Mouse (Mus musculus) ovary, postnatal 10 days (tissue): ENCODE measurements at regions not wholly inside any gene's neighbourhood (a gene's known extent, or its start where the extent isn't known, plus 50 kb on each side); places are given as distances from the start of the nearest gene placed in this dataset.

ENCODE experiments used
- DNase-seq: peaks from one replicate; pipeline ENCODE4 v3.0.0; 2022; ENCODE audit warnings: low spot score

DNA sequence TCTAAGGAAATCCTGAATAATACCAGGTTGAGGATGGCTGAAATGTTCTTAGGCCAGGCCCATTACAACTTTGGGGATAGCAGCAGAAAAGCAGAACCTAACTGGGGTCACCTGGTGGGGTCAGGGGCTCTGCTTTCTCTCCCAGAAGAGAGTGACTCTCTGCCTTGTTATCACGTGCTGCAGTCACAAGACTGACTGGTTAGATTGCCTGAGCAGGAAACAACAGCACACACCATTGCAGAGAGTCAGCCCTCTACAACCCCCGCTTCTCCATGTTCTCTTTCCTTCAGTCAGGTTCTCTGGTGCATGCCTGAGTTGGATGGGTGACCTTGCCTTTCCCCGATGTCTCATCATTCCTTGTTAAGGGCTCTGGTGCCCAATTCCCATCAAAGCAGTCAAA lies 91.2 kb upstream of the Hsd17b12 start:
- no peak for DNase-seq

DNA sequence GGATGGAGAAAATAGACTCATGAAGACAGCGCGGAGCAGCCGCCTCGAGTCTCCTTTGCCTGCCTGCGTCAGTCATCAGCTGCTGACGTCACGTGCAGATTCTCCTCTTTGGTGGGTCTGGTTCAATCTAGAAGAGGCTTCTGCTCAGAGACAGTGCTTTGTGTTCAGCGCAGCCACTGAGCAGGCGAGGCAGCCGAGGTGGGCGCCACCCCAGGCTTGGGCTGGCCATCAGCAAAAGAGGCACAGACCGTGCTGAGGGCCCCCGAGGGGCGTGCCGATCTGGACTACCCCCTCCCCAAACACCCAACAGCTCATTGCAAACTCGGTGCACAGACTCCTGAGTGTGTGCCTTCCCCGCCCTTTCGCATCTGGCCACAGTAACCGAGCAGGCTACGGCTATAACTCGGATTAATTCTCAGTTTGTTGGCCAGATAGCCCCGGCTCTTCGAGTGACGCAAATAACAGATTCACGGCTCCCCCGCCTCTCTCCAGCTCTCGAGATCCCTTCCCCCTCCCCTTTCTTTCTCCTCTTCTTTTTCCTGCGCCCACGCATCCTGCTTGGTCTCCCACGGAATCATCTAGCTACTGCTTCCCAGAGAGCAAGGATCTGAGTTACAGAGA lies 89.2 kb upstream of the Hsd17b12 start:
- DNase-seq: no peak

DNA sequence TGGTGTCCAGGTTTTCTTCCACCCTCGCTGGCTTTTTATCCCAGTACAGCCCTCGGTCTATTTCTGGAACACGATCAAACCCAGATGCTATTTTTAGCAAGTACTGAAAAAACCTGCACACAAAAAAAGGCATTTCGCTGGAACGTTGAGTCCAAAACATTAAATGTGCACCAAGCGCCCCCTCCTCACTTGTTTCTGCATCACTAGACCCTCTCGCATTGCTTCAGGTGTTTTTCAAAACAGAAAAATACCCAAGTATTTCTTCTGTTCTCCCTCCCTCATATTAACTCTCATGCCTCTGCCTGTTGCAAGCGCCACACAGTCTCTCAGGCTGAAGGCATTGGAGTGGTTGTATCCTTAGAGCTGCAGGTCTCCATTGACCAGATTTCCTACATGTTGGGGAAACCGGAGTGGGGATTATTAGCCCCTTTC lies 88.4 kb upstream of the Hsd17b12 start:
- DNase-seq: no peak

DNA sequence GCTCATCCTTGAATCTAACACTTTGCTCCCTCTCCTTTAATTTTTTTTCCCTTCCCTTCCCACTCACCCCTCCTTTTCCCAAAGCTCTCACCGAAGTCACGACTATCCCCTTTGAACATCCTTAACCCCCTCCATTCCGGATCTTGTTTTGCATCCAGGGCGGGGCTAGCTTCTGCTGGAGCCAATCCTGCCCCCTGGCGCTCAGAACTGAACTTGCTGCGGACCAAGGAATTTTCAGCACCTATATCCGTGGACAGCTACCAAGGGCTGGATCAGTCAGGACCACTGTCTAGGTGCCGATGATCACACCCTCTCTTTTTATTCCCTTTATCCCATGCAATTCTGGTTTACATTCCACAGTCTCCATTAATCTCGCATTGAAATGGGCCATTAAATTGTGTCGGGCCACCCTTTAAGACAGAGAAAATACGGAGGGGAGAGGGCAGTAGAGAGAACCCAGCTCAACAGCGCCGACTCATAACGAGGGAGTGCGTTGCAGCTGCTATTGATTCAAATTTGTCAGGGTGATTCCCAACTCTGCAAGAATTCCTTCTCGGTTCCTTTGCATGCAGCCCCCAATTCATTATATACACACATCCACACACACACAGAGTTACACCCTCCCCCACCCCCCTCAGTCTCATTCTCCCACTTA lies 87.7 kb upstream of the Hsd17b12 start:
- peak; percentile 64 for DNase-seq

DNA sequence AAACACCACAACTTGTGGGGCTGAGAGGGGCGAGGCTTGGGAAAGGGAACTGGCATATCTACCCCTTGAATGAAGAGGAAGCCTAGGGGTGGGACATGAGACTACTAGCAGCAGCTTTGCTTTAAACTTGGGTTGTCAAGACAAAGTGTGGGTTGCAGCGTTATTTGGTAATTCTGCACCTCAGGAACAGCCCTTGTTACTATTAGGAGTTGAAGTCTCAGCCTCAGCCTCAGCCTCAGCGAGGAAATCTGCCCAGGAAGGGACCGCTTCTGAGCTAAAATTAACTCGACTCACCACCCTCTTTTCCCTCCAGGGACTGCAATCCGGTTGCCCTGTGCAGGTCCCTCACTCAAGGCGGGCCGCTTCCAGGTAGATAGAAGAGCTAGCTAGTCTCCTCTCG lies 86.4 kb upstream of the Hsd17b12 start:
- no peak for DNase-seq

DNA sequence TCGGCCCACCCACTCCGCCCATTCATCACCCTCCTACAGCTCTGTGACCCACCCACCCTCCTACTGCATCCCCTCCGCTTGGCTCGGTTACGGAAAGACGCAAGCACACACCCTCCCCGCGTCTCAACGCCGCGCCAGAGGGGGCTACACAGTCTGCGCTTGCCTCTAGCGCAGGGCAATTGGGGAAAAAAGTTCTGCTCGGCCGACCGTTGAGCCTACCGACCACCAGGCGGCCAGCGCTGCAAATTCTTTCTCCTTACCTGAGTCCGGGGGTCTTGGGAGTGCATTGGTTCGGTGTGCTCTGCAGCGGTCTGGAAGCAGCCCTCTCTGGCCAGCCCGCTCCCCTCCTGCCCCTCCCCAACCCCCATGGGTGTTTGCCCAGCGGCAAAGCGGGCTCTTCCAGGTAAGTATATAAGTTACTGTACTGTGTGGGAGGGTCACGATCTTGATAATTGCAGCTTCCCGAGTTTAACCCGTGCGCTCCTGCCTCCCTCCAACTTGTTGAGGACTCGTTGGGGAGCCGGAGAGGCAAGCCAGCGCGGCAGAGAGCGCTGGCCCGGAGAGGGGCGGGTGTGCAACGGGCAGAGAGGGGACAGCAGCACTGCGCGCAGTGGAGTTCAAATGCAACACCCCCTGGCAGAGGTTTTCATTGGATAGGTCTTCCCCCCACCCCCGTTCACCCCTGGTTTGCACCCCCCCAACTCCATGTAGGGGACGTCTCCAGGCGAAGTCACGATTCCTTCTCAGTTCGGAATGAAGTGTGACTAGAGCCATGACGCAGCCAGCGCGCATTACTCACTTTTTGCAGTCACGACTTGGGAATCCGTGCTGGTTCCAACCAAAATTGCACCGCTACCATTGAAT lies 85.5 kb upstream of the Hsd17b12 start:
- DNase-seq: no peak

DNA sequence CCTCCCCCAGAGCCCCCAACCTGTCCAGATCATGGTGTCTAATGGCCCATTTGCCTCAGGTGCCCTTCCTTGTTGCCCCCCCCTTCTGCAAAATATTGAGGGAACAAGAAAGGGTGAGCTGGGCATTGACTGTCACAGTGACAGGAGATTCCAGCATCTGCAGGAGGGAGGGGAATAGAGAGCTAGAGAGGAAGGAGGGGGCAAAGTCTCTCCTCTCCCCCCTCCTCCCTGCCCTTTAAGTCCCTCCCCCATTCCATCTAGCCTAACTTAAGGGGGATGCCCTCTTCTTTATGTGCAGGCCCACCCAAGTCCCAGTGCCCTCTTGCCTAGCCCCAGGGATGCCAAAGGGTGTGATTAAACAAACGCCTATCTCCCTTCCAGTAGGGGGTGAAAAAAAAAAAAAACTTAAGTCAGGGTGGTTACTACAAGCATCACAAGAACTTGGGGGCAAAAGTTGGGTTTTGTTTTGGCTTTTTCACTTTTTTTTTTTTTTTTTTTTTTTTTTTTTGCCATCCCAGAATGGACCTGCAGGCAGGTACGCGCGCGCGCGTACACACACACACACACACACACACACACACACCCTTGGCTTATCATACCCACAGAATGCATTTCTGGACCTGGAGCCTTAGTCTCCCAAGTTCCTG lies 84.8 kb upstream of the Hsd17b12 start:
- no peak for DNase-seq

DNA sequence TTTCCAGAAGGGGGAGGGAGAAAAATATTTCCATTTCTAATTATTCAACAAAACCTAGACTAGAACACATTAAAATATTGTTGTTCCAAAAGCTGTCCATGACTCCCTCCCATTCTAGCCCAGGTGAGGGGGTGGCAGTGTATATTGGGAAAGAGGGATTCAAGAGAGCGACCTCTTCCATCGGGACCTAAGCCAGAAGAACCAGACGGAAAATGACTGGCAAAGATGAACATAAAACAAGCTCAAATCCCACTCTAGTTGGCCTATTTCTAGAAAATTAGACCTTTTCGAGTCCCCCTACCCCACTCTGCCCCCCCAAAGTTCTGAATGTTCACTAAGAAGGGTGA lies 84.3 kb upstream of the Hsd17b12 start:
- DNase-seq: no peak

DNA sequence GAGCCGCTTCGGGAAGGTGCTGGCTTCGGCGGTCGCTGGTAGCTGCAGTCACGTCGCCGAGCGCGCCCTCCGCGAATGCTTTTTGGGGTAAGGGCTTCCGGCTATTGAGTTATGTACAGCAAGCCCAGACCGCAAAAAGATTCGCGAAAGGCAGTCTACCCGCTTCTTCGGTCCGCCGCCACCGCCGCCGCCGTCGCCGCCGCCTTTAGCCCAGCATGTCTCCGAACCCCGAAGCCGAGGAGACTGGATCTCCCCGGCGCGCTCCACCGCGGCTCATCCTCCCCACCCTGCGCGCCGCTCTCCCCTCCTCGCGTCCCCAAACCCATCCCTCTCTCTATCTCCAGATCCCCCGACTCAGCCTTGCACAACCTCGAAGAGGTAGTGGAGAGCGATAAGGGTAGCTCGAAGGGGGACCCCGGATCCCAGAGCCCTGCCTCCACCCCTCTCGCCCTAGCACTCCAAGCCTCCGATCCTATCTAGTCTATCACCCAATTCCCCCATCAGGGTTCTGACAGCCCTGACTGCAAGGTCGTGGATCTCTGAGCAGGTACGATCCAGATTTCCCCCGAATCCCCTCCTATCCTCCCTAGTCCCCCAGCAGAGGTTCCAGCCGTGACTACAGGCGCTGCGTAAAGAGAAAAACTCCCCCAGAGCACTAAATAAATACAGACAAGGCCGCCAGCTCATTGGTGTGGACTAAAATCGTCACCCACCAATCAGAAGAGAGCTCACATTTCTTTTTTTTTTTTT lies 83.7 kb upstream of the Hsd17b12 start:
- no peak for DNase-seq

DNA sequence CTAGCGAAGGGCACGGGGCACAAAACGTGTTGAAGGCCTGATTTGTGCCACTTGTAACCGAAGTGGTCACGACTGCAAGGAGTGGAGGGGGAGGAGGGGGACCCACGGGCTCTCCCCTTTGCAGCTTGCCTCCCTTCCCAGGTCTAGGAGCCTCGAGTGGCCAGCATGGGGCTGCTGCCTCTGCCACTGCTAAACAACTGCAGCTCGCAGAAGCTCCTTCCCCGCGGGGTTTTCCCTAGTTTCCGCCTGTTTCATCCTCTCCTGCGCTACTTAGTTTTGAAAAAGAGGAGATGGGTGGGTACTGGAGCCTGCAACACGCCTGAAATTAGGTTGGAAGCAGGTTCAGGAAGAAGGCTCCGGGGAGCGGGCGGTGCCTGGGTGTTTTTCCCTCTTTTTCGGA lies 82.6 kb upstream of the Hsd17b12 start:
- no peak for DNase-seq

DNA sequence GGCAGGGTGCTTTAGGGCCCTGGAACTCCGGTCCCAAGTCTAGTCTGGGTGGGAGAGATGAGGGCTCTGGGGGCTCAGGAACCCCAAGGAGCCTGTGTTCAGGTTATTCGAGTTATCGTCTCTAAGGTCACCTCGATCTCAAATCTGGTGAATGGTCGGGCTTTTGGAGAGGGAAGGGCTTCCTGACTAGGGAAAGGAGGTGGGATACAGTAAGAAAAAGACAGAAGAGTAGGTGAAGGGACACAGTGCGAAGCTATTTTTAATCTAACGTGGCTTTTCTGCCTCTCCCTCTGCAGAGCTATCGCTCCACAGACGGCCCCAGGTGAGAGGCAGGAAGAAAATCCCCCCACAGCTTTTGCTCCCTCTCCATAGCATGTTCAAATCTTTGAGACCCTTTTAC lies 81.8 kb upstream of the Hsd17b12 start:
- DNase-seq: no peak

DNA sequence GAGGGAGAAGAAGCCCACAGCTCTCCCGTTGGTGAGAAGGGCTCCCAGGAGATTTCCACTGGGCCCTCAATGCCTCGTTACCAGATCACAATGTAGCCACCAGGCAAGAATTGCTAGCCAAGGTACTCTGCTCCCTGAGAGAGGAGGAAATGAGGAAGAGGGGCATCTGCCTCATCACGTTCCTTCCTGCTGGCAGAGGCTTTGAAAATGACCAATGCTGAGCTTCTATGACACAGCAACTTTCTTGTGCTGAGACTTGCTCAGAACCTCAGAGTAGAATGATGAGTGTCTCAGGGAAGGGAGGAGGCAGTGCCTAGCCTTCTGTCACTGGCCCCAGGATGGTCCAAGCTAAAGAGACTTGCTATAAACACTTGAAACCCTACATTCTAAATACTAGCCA lies 78.7 kb upstream of the Hsd17b12 start:
- DNase-seq: no peak

DNA sequence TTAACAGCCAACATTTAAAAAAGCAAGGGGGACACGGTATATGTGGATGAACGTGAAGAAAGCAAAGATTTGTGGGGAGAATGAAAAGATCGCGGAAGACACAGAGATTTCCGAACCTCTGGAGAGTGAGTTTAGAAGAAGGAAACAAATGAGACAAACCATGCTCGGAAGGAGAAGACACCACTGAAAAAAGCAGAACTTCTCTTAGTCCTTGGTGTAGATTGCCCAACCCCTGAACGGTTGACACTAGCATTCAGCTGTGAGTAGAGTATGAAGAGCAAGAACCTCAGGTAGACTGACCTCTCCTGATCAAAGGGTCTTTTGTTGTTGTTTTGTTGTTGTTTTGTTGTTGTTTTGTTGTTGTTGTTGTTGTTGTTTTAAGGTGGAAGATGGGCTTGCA lies 75.8 kb upstream of the Hsd17b12 start:
- DNase-seq: no peak

DNA sequence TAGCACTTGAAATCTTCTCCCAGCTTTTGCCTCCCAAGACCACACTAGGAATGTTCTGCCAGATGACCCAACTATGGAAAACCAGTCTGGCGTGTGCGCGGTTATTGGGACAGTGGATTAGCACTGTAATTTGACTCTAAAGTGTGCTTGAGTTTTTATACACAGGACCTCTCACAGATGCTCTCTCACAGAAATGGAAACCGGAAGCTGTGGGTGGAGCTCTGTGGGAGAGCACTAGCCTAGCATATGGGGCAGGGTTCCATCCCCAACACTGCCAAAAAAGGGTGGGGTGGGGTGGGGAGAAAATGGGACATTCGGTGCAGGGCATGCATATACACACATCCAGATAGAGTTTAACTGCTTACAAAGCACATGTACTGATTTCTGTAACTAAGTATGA lies 61.7 kb upstream of the Hsd17b12 start:
- DNase-seq: no peak

DNA sequence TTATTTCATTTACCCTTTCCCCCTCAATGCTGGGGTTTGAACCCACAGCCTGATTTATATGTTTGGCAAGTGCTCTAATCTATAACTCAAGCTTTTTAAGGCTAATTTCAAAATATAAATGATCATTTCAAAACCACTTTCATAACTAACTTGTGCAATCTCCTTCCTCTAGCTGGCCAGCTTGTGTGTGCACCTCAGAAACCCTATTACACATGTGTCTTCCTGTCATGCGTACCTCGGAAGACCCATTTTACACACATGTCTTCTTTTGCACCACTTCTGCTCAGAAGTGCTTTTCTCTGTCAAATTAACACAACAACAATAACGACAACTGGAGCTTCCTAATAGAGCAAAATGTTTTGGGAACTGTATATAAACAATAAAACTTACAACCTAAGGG lies 59.7 kb upstream of the Hsd17b12 start:
- no peak for DNase-seq

DNA sequence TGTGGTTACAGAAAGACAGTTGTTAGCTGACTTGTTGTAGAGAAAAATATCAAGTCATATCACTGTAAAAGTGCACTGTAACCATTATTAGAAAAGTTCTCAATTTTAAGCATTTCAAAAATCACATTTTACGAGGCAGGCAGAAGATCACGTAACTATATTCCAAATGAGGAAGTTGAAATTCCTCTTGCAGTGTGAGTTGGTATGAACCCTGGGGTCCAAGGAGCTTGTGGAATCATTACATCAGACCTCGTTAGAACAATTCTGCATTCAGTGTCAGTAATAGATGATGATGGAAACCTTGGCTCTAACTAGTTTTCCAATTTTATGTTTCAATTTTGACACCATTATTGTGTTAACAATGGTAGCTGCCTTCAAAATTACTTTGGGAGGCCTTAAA lies 57.7 kb upstream of the Hsd17b12 start:
- no peak for DNase-seq
